Mouse (Mus musculus): Measurements from ENCODE around the gene Cst11.
A peak's percentile ranks its signal among the peaks of the same experiment; 100 is the strongest.
"Not testable (repeated sequence)": the region's sequence is repeated elsewhere in the genome, so short reads cannot be mapped to it uniquely, and the experiment has no call there.

Cst11 gene

GRCm38 (mm10) chr2:148771397-148771796, at the start of gene Cst11:
TSS of gene Cst11 (minus strand) at chr2:148771497.
- DNase-seq (ENCODE audit: low spot score) = not testable (repeated sequence)

GRCm38 (mm10) chr2:148819909-148820308, 48.6 kb upstream of the Cst11 start, which contains the start of gene Cst13:
TSS of gene Cst13 (plus strand) at chr2:148820081.
- DNase-seq (ENCODE audit: low spot score) = no peak

DNA sequence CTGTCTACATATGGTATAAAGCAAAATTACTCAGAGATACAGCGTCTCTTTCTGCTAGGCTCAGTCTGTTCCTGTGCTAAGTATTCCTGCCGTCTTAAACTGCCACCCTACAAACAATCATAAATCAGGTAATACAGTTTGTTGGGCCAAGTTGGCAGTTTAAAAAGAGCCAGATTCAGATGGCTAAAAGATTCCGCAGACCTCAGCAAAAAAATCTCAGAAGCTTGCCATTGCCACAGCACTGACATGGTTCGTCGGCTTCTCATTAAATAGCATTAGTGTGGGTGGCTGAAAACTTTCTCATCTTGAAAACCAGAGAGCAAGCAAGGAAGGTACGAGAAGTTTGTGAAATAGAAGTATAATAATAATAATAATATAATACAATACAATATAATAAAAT, 35.4 kb upstream of the Cst11 start:
- DNase-seq (ENCODE audit: low spot score) = no peak

- peak; percentile 48 for DNase-seq (ENCODE audit: low spot score)
Observed at GRCm38 (mm10) chr2:148801491-148801921, 30.2 kb upstream of the Cst11 start.

DNA sequence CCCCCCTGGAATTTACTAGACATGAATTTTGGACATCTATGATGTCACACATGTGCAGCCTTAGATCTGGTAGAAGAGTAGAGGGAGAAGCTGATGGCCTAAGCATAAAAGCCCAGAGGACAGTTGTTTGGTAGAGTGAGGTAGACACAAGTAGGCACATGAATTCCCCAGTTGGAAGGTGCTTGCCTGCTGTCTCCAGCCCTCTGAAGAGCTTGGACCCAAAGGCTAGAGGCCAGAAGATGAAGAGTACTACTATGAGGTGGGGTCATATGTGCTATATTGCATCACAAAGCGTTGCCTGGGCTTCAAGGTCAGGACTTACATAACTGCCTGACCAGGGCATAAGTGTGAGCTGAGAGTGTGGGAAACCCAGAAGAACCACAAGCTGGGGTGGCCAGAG, 27.2 kb upstream of the Cst11 start, which contains the start of gene Cst8:
TSS of gene Cst8 (plus strand) at position 301 of the 400 bp plus-strand sequence.
- no peak for DNase-seq (ENCODE audit: low spot score)

DNA sequence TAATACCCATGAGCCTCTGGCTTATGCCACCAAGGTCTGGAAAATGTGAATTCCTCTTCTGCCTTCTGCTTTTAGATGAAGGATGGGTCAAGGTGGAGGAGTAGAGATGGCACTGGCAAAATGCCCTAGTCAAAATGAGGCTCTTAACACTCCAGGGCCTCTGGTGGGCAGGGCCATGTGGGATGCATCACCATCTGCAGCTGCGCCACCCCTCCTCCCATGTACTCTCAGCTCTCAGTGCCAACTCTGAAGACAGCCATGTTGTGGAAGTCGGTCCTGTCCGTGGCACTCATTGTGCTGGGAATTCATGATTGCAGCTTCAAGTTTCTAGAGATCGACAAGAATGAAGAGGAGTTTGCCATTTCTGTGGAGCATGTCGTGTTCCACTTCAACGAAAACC, 17.8 kb upstream of the Cst11 start, which contains the start of gene Cst12:
TSS of gene Cst12 (plus strand) at position 220 of the 400 bp plus-strand sequence.
- DNase-seq (ENCODE audit: low spot score) = peak; percentile 20

DNA sequence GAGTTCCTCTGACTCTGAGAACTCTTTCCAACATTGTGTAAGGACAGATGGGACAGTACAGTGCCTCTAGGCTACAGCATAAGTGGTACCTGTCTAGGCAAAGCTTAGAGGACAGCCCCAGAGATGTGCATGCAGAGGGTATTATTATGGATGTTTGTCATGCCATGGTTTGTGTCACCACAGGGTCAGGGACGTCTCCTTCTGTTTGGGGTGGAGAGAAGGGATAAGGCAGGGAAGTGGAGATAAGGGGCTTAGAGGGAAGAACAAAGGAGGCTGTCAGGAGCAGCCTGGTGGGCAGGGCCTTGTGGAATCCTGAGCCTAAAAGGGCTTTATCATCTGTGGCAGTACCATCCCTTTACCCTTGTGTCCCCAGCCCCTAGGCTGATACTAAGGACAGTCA, 10.4 kb upstream of the Cst11 start, which contains the start of gene 8030411F24Rik:
TSS of gene 8030411F24Rik (plus strand) at position 301 of the 400 bp plus-strand sequence.
- no peak for DNase-seq (ENCODE audit: low spot score)

DNA sequence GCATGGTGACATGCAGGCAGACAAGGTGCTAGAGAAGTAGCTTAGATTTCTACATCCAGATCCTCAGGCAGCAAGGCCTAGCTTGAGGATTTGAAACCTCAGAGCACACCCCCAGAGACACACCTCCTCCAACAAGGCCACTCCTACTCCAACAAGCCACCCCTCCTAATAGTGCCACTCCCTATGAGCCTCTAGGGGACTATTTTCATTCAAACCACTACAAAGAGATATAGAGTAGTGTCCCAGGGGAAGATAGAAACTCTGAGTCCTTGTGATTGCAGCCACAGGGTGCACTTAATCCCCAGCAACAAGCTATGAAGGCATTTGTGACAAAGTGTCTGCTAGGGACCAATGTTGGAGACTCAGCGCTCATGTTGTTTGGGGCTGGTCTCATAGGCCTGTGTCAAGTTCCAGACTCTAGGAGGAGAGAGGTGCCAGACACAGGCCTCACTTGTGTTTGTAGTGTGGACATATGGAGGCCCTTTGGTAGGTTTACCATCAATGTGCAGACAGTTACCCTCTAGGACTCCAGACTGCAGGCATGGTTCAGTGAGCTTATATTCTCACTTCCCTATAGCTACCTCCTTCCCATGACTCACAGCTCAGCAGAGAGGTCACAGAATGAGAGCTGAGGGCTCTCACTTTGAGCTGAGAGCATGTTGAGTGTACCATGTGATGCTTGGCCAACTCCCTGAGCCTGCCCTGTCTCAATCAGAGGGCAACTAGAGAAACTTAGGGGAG, 7.5 kb downstream of the Cst11 start:
- no peak for DNase-seq (ENCODE audit: low spot score)

- DNase-seq (ENCODE audit: low spot score) = no peak
Observed at GRCm38 (mm10) chr2:148754310-148754846, 16.9 kb downstream of the Cst11 start.

DNA sequence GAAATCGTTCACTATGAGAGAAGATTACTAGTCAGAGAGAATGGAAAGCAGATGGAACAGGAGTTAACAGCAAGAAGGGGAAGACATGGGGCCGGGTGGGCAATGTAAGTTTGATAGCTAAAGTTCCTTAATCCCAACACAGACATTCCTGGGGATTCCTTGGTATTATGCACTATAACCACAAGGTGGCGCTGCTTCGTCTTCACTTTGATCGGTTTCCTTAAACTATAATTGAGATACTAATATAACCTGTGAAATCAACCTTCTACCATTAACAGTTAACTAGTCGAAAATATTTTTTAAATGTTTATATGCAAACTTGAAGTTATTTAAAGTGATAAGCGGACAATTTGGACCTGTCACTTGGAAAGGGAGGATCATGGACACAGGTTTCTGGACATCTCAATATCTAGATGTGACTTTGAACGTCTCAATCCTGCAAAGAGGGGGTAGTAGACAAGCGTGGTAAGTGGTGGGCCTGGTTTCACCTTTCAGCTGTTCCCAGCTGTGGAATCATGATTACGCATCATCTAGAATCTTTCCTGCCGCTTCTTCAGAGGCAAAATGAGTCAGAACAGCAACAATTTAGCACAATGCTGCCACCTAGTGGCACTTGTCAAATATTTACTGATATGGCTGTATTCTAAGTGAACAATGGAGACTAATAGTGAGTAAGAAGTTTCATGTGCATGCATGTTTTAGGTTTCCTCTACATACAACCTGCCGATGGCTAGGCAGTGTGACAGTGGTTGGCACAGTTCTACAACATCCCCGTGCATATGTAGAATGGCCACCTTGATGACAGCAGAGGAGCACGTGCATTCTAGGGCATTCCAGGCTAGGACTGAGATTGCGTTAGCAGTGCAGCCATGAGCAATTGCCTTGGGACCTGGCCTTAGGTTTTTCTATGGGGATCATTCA, 19.1 kb downstream of the Cst11 start:
- peak; percentile 44 for DNase-seq (ENCODE audit: low spot score)

DNA sequence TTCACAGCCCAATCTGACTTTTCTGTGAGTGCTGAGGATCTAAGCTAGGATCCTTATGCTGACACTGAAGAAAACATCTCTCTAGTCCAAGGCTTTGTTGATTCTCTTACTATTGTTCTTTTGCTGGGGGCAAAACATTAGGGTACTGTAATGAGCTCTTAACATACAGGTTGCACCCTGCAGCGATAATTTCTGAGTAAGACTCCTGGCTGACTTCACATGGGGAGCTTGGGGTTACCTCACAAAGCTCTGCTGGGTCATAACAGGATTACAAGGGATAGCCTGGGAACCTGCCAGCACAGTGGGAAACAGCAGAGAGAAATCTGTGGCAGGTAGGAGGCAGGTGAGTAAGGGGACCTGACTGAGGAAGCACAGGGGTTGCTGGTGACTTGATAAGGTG, 21.2 kb downstream of the Cst11 start, which contains the start of gene Cstl1:
TSS of gene Cstl1 (plus strand) at position 301 of the 400 bp plus-strand sequence.
- DNase-seq (ENCODE audit: low spot score) = no peak

- DNase-seq (ENCODE audit: low spot score) = no peak
Observed at GRCm38 (mm10) chr2:148743846-148744407, 27.4 kb downstream of the Cst11 start.

DNA sequence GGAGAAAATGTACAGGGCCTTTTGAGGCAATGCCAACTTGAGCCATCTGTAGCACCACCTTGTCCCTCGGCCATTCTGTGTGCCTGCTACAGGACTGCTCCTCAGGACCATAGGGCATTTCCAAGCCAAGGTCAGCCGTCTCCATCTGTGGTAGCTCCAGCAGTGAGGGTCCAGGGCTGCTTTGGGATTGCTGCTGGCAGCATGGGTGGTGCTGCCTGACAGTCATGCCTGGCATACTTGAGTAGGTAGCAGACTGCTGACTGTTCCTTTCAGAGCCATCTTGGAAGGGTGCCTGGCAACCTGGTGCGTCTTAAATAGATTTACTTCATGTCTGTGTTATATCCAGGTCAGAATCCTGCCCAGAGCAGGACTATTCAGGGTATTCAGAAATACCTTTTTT, 28.3 kb downstream of the Cst11 start:
- DNase-seq (ENCODE audit: low spot score) = no peak

DNA sequence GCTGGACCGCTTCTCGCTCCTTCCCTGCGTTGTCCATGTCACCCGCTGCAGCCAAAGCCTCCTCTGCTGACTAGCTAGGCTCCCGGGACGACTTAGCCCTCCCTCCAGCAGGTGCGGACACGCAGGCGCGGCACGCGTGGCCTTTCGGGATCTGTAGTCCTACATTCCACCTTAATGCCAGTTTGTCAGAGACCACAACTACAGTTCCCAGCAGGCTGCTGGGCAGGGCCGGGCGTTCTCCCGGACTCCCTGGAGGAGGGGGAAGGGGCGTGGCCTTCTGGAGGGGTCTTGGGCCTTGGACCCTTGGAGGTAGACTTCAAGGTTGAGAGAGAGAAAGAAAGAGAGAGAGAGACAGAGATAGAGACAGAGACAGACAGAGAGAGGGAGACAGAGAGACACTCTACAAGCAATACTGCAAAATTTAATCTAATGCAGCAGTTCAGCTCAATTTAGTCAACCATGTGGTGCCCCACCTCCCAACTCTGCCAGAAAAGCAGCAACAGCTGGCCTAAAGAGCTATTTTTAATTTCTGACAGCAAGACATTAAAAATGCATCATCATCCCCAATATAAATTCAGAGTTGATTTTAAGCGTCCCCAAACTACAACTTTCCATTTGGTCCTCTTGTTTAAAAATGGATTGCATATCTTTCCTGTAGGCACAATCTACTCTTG, 38.8 kb downstream of the Cst11 start, which contains the start of gene Napb:
TSS of gene Napb (minus strand) at position 141 of the 674 bp plus-strand sequence.
- DNase-seq (ENCODE audit: low spot score) = peak; percentile 93

GRCm38 (mm10) chr2:148731614-148732326, 39.5 kb downstream of the Cst11 start:
- DNase-seq (ENCODE audit: low spot score) = peak; percentile 11

DNA sequence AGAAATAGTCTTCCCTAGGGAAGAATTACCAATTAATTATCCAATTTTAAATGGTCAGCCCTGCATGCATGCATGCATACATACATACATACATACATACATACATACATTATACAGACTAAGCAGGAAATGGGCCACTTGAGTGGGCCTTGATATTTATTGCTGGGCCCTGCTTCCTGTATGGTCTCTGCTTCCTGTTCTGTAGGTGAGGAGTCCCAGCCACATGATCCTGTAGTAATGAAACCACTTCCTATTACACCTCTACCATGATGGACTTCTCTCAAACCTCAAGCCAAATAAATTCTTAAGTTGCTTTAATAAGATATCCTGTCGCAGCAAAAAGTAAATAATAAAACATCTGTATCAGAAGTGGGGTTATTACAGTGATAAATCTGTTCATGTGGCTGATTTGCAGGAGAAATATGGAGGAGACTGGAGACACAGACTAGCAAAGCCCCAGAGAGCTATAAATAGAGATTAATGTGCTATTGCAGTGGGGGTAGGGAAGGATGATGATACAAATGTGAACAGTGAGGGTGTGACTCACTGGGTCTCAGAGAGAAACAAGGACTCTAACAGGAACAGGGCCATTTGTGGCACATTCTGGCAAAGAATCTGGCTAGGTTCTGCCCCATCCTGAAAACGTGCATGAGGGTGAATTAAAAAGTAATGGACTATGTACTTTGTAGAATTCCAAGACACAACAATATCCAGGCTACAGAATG, 51.9 kb downstream of the Cst11 start:
- no peak for DNase-seq (ENCODE audit: low spot score)
